Mouse (Mus musculus): Measurements from ENCODE around the gene Rcan2. TPM values are rescaled to one million over a fixed set of nuclear protein-coding genes. Genes with fewer than 3 reads are reported as not detected.
A peak's percentile ranks its signal among the peaks of the same experiment; 100 is the strongest.

The Rcan2 gene
- total RNA-seq (2021) = 10 to 100 TPM; 61.8 to 70.1 TPM

DNA sequence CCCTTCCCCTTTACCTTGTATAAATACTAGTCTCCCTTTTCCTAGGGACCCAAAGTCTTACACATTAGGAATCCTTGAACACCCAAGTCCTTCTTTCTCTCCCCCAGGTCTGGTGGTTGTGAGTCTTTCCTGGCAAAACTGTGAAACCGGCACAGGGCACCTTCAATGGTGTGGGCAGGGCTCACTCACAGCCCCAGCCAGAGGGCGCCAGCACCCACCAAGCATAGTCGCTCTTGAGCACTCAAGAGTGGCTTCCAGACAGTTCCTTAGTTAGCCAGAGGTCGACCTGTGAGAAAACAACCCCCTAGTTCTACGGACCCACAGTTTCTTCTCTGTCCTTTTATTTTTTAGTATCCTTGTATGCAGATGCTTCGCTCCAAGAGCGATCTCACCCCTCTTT, at the start of gene Rcan2:
TSS of gene Rcan2 (plus strand) at position 275 of the 400 bp plus-strand sequence.
- peak; percentile 13 to 41 for DNase-seq (ENCODE audit: extremely low spot score in 1 of 2, low spot score in 1 of 2)

DNA sequence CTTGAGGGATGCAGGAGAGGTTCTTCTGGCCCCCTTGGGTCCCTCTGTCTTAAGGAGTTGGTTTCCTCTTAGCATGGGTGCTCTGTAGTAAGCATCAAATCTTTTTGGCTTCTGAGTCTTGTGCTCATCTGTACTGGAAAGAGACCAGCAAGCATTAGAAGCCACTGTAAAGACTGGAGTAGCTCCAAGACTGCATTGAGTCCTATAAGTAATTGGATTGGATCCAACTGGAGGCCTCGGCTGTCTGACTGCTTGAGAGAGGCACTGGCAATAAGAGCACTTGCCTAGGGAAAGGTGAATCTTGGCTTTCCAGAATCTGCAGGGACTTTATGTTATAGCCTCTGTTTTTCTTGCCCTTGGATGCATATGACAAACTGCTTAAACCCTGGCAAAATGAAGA, 48.3 kb upstream of the Rcan2 start:
- DNase-seq (ENCODE audit: extremely low spot score in 1 of 2, low spot score in 1 of 2) = no peak

DNA sequence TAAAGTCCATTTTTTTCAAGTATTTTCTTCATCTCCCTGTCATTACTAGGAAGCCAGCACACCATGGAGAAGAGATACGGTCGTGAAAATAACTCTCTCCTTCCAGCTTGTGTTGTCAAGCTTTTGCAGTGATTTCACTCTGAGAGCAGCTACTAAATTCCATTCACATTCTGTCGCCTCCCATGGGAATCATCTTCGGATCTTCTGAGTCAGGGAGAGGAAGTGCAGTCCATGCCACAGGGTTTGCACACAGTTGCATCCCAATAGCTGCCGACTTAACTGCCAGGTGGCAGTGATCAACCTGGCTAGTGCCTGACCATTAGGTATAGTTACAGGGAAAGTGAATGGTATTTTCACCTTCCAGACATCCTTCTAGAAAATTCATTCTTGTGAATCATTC, 46.5 kb upstream of the Rcan2 start:
- no peak for DNase-seq (ENCODE audit: extremely low spot score in 1 of 2, low spot score in 1 of 2)

DNA sequence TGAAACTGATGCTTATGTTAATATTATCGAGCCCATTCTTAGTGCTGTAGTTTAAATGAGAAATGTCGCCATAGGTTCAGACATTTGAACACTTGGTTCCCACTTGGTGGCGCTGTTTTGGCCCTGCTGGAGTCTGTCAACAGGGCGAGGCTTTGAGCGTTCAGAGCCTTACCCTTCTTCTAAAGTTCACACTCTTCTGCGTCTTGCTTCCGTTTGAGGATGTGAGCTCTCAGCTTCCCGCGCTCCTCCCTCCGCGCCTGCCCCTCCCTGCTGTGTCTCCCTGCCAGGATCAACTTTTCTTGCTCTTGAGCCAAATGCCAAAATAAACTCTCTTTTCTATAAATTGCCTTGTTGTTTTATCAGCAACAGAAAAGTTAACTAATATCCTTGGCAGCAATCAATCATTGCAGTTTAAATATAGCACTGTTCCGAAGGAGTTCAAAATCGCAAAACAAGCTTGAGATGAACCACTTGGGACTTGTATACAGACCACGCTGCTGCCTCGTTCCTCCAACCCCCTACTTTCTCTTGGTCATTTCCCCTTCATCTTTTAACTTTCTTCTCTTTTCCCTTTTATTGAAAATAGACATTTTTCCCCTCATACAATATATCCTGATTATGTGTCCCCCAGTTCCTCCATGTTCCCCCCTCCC, 42.4 kb upstream of the Rcan2 start:
- no peak for DNase-seq (ENCODE audit: extremely low spot score in 1 of 2, low spot score in 1 of 2)

DNA sequence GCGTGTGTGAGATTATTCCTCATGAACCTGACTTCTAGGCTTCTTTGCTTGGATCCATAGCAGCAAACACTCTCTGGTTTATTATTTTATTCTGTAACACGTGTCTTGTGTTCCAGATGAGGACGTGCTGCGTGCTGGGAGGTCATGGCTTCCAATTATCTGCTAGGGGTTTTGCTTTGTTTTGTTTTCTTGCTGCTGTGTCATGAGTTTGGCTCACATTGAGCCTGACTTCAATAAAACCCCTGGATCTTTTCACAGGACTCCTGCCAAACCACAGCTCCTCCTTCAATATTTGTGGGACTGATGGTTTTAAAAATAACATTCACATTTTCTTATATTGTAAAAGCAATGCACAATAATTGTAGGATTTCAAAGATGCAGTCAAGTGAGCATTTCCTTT, 16.6 kb upstream of the Rcan2 start:
- no peak for DNase-seq (ENCODE audit: extremely low spot score in 1 of 2, low spot score in 1 of 2)

DNA sequence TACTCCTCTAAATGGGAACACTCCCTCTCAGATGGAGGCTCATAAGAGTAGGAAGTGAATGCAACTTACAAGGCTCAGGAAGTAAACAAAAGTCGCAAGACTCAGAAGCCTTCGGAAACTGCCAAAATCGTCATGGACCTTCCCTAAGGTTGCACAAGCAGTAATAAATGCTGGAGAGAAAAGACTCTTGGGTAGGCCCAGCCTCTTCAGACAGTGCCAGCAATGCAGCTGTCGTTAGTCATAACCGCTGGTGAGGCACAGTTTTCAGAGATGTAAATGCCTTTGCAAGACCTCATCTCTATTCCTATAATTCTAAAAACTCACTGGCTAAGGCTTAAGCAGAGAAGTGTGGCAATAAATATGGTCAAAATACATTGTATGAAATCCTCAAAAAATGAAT, 12.9 kb upstream of the Rcan2 start:
- DNase-seq (ENCODE audit: extremely low spot score in 1 of 2, low spot score in 1 of 2) = no peak

DNA sequence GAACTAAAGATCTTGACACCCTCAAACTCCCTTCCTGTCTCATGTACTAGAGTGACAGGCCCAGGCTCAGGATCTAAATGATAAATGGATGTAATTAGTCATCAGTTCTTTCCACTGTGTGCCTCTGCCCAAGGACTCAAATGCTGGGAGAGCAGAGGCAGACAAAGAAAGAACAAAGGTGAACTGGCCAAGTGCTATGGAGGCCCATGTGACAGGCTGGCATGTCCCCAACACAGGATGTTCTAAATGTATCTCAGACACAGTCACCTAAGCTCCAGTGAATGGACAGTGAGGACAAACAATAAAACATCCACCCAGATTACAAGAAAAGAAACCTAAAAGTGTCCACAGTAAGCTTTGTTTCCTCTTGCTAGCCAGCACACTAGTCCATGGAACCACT, 11.8 kb upstream of the Rcan2 start:
- DNase-seq (ENCODE audit: extremely low spot score in 1 of 2, low spot score in 1 of 2) = no peak

DNA sequence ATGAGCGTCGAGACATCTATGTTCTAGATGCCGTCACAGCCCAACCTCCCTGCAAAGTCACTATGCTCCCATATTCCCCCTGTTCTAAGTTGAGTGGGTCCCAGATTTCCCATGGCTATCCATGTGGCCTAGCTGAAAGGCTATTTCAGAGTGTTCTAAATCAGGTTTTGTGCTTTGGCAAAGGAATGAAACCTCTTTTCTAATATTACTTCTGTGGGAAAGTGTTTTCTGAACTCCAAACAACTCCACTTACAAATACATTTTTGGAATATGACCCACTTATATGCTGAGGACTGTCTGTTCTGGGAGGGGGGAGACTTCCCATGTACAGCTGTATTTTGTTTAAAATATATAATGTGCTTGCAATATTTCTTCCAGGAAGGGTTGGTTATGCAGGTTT, 9.4 kb upstream of the Rcan2 start:
- no peak for DNase-seq (ENCODE audit: extremely low spot score in 1 of 2, low spot score in 1 of 2)

DNA sequence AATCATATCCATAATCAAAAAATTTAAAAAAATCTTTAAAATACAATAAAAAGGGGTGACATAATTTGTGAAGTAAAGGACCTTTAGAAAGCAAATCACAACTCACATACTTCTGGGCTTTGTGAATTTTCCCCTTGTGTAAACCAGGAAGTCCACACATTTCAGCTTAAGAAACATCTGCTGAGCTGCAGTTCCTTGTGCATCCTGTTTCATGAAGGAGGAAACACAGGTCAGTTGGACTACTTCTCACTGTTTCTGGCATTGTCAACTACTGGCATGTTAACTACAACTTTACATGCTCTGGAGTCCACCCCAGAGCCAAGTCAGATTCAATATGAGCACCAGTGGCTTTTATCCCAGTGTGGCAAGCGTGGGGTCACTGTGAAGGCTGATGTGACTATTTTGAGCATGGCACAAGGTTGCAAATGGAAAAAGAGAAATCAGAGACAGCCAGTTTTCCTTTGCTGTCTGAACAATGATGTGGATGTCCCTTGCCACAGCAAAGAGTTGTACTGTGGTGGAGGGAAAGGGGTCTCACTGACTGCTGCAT, 6.3 kb upstream of the Rcan2 start:
- no peak for DNase-seq (ENCODE audit: extremely low spot score in 1 of 2, low spot score in 1 of 2)

DNA sequence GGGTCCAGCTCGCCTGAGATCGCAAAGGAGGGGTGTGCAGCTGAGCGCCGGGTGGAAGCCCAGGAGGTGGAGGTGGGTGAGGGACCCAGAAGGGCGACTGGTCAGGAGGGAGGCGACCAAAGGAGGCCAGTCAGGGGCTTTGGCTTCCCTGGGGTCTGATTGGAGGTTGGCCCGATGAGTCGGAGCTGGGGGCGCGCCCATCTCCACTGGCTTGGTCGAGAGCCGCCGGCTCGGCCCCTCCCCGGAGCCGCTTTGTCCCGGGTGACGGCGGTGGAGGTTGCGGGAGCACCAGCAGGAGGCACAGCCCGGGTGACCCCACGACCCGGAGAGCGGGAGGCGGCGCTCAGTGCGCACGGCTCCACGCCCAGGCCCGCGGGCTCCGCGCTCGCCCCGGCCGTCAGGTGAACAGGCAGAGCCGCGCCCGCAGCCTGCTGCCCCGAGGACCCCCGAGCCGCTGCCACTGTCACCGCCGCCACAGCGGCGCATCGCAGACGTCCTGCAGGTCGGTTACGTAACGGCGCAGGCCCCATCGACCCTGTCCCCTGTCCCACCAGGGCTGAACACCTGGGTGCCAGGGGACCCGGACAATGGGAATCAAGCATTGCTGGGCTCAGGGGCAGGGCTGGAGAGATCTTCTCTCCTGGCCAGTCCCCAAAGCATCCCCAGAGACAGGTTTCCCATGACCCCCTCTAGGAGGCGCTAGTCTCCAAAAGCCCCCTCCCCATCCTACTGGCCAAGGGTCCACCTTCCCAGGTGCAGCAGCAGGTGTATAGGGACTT, 633 bp downstream of the Rcan2 start:
- peak; percentile 7 to 18 for DNase-seq (ENCODE audit: extremely low spot score in 1 of 2, low spot score in 1 of 2)

DNA sequence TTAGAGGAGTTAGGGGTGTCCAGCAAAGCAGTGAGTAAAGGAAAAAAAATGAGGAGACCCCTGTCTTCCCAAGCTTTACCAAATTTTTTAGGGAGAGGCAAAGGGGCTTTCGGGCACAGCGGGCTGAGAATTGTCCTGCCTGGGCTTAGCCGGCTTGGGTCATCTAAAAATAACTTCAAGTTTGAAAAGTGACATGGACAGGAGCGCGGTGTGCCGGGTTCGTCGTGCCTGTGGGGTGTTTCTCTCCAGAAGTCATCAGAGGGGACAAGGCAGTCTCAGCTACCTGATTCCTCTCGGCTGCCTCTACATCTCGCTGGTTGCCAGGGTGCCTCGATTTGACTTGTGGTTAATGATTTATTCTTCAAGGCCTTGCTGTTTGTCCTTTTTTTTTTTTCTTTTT, 1.3 kb downstream of the Rcan2 start:
- DNase-seq (ENCODE audit: extremely low spot score in 1 of 2, low spot score in 1 of 2) = no peak

DNA sequence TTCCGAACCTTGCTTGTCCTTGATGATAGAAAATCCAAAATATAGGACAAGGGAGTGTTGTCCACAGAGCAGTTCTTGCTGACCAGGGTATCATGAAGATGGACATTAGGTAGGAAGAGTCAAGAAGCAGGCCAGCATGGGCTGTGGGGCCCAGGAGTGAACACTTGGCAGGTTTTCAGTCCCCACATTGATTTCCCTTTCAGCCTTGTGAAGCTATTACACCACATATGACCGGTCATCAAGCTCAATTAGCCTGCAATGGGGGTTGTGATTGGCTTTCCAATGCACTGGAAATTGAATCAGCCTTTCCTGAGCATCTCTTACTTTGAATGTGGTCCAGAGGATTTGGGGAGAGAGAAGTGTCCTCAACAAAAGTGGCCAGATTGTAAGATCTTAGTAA, 2.0 kb downstream of the Rcan2 start:
- no peak for DNase-seq (ENCODE audit: extremely low spot score in 1 of 2, low spot score in 1 of 2)

DNA sequence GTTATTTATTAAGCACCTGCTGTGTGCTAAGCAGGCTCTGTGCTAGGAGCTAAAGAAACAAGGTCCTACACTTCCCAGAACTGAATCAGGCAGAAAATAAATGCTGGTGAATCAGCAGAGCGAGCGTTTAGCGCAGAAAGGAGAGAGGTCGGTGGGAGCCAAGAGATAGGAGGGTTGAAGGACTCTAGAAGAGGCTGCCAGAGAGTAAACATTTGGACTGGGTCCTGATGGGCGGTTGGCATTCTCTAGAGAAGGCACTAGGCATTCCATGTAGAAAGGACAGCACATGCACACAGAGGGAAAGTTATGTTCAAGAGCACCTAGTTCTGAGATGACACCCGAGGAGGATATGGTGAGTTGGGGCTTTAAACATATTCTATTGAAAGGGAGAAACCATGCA, 2.6 kb downstream of the Rcan2 start:
- DNase-seq (ENCODE audit: extremely low spot score in 1 of 2, low spot score in 1 of 2) = no peak

DNA sequence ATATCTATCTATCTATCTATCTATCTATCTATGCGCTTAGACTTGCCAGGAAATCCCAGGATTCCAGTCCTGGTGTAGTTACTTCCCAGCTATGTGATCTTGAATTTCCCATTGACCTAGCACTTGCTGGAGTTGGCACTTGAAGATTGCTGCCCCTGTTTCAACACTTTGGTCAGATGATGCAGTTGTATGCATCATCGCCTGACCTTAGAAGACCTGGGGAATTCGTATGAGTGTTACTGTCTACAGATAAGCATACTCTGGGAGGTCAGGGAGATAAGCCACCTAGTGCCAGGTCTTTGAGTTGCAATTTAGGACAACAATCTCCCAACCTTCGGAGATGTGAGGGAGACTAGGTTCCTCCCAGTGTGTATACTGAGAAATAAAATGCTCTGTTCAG, 5.7 kb downstream of the Rcan2 start:
- no peak for DNase-seq (ENCODE audit: extremely low spot score in 1 of 2, low spot score in 1 of 2)

DNA sequence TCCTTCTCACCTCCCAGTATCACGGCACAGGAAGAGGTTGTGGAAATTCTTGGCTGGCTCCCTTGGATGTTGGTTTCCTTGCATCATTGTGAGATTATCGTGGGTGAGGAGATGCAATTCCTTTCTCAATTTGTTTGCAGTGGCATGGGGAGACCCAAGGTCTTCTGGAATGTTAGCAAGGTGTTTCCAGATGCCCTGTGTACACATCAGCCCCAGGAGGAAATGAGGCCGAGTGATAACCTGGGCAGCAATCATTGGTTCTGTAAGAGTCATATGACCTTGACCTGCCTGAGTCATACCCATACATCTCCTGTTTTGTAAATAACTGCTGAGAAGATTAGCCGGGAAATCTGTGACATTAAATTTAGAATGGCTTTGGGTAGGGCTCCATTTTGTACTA, 10.3 kb downstream of the Rcan2 start:
- no peak for DNase-seq (ENCODE audit: extremely low spot score in 1 of 2, low spot score in 1 of 2)

DNA sequence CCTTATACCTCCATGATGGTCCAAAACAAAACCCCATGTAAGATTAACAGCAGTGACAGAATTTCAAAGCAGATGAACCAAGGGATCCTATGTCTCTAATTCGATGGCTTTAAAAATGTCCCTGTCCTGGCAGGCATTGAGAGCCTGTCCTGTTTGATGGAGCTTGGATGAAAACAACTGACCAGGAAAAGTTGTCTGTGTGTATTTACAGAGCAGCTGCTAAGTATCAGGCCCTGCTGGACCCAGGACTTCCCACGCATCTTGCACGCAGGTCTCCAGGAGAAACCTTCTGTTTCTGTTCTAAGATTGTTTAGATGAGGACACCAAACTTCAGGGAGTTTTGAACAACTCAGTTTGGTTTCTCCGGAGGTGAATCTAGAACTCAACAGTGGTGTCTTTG, 14.2 kb downstream of the Rcan2 start:
- DNase-seq (ENCODE audit: extremely low spot score in 1 of 2, low spot score in 1 of 2) = no peak

DNA sequence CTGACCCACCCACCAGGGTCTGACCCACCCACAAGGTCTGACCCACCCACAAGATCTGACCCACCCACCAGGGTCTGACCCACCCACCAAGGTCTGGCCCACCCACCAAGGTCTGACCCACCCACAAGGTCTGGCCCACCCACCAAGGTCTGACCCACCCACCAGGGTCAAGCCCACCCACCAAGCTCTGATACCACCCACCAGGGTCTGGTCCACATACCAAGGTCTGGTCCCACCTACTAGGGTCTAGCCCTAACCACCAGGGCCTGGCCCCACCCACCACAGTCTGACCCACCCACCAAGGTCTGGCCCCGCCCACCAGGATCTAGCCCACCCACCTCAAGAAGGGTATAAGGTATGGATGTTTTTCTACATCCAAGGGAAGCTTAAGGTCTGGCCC, 15.3 kb downstream of the Rcan2 start:
- DNase-seq (ENCODE audit: extremely low spot score in 1 of 2, low spot score in 1 of 2) = no peak

DNA sequence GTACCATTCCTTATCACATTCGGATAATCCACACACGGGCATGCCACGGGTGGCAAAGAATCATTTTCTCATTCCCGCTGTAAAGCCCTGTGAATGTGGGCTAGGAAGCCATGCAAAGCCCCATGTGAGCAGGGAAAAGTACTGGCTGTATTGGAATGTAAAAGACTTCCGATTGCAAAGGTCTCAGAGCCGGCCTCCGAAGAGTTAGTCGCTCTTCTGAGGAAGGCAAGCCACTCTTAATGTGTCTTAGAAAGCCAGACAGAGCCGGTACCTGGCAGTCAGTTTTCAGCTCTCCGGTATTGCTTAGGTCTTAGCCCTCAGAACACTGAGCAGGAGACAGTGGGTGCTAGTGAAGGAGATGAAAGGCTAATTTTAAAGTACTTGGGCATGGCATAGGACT, 16.0 kb downstream of the Rcan2 start:
- DNase-seq (ENCODE audit: extremely low spot score in 1 of 2, low spot score in 1 of 2) = no peak

DNA sequence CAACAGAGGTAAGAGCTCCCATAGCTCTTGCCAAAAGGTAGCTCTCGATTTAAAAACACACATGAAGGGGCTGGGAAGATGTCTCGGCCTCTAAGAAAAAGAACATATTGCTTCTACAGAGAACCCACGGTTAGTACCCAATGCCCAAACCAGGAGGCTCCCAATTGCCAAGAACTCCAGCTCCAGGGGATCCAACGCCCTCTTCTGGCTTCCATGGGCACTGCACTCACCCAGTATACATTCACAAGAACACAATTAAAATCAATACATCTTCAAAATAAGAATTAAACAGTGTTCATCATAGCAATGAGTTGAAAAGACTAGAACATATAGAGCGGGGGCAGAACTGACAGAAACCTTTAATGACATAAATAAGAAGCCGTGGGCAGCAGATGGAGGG, 17.2 kb downstream of the Rcan2 start:
- DNase-seq (ENCODE audit: extremely low spot score in 1 of 2, low spot score in 1 of 2) = no peak

DNA sequence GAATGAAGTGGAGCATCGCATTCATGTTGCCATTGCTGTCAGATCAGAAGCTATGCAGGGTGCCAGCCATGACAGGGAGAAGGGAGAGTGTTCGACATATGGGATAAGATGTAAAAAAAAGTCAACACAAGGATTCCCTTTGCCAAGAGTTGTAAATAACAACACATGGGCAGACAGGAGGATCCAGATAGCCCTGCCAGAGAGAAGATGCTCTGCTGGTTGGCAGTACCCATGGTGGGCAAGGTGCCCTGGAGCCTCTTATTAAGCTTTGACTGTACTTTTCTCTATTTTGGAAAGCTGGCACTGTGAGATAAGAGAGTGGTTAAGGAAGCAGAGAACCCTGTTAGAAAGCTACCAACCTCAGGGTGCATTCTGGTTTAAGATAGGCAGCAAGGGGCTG, 19.8 kb downstream of the Rcan2 start:
- no peak for DNase-seq (ENCODE audit: extremely low spot score in 1 of 2, low spot score in 1 of 2)

DNA sequence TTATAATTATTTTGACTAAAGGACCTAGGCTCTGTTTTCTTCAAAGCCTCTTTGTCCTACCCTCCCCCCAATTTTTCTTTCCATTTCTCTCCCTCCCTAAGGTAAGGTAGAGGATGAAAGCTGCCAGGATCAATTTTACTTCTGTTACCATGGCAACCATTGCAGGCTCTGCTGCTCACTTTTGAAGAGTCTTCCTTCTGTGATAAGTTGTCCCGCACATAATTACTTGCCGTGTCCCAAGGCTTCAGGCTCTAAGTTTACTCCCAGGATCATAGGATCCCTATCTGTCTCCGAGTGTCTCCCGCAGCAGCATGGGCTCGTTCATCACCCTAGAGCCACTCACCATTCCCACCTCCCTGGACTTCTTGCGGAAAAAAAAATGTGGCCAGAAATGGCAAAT, 21.1 kb downstream of the Rcan2 start:
- no peak for DNase-seq (ENCODE audit: extremely low spot score in 1 of 2, low spot score in 1 of 2)

DNA sequence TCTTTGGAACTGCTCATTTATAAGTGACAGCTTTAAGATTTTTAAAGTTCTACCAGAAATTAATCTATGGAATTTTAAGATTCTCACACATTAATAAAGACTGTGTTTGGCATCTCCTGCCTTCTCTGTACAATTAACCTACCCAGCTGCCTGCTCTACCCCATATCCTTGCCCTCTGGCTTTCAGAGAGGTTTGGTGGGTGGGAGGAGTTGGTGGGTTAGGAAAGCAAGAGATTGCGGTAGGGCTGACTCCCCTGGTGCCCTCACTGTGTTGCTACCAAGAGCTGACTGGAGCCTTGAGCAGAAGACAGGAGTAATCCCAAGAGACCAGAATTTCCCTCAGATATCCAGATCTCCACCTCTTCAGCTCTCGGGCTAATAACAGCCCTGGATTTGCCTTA, 21.5 kb downstream of the Rcan2 start:
- DNase-seq (ENCODE audit: extremely low spot score in 1 of 2, low spot score in 1 of 2) = no peak

Data from layer of hippocampus, postnatal 25 days (tissue).